Mouse (Mus musculus): Measurements from ENCODE around the gene Arel1. TPM values are rescaled to one million over a fixed set of nuclear protein-coding genes. Genes with fewer than 3 reads are reported as not detected.
A peak's percentile ranks its signal among the peaks of the same experiment; 100 is the strongest.

Gene Arel1
- total RNA-seq, 2 experiments from 2014 or later = 30.7 to 41.3 TPM

GRCm38 (mm10) chr12:84907024-84907626 lies 63.6 kb downstream of the Arel1 start:
- DNase-seq = no peak

- no peak for DNase-seq
Measured at GRCm38 (mm10) chr12:84904399-84904798, 66.3 kb downstream of the Arel1 start.

GRCm38 (mm10) chr12:84900317-84900716 lies 70.4 kb downstream of the Arel1 start:
- DNase-seq = no peak

DNA sequence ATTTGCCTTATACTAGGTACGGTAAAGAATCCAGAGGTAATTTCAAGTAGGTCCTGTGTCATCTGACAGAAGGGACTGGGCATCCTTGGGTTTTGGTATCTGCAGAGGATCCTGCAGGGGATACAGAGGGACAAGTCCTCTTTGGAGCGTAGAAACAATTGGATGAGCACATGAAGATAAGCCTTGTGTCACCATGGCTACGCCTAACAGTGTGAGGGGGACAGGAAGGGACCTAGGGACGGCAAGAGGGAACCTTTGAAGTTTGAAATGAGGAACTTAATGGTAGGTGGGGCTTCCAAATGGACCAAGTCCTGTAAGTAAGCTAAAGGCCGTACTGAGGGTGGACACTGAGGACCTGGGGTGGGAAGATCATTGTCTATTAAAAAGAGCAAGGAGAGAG lies 73.4 kb downstream of the Arel1 start:
- DNase-seq = no peak

GRCm38 (mm10) chr12:84896235-84896634 lies 74.5 kb downstream of the Arel1 start:
- DNase-seq = no peak

- no peak for DNase-seq
Measured at GRCm38 (mm10) chr12:84893648-84894628, 76.8 kb downstream of the Arel1 start.

DNA sequence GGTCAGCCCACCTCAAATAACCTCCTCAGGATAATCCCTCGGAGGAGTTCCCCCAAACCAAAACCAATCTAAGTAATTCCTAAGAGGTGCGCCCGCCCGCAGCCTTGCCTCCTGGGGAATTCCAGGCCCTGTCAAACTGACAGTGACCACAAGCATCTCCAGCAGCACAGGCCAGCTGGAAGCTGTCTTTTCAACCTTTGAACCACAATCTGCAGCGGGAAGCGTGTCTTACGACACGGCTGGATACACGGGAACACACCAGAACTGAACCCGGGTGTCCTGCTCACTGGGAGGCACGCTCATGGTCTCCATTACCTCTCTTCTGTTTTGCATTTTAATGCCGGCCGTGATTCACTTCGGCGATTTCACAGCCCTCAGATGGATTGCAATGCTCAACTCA lies 80.4 kb downstream of the Arel1 start:
- no peak for DNase-seq

- peak; percentile 72 for DNase-seq
Measured at GRCm38 (mm10) chr12:84885107-84885876, 85.4 kb downstream of the Arel1 start.

DNA sequence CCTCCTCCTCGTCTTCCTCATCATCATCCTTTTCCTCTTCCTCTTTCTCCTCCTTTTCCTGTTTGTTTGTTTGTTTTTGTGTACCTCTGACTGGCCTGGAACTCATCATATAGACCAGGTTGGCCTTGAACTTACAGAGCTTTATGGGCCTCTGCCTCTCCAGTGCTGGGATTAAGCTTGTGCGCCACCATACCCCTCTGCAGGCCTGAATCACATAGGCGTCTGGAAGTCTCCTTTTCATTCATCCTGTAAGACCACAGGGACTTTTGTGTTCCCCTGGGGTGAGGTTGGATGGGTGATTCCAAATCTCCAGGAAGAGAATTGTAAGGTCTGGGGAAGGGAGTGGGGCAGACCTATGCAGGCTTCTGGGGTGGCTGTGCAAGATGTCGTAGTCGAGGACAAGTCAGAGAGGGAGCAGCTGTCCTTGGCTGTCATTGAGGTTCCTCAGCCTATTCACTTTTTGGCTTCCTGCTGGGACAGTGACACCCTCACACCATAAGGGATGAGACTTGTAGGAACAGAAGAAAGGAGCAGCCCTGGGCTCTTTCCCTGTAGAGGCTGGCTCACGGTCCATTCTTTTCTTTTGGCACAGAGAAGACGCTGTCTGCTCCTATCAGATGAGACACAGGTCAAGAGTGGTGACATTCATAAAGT lies 86.2 kb downstream of the Arel1 start:
- no peak for DNase-seq

- no peak for DNase-seq
Measured at GRCm38 (mm10) chr12:84882796-84883195, 87.9 kb downstream of the Arel1 start.

- DNase-seq = no peak
Measured at GRCm38 (mm10) chr12:84880091-84880490, 90.6 kb downstream of the Arel1 start.

GRCm38 (mm10) chr12:84876481-84877121 lies 94.1 kb downstream of the Arel1 start, which contains the start of gene Ltbp2:
Ltbp2 (minus strand) TSS chr12:84876532.
- peak; percentile 94 for DNase-seq

GRCm38 (mm10) chr12:84875761-84876480 lies 94.8 kb downstream of the Arel1 start:
- DNase-seq = peak; percentile 40

- no peak for DNase-seq
Measured at GRCm38 (mm10) chr12:84873434-84873833, 97.3 kb downstream of the Arel1 start.

GRCm38 (mm10) chr12:84872310-84872709 lies 98.4 kb downstream of the Arel1 start:
- DNase-seq = no peak

Other genes with a start within 250 kb of the Arel1 start
- 10 to 100 TPM; 65.4 to 69.5 TPM for gene Npc2, start 197.7 kb downstream of the Arel1 start, total RNA-seq (2021)
- gene Isca2, start 197.6 kb downstream of the Arel1 start, total RNA-seq (2021) = 100 to 1,000 TPM in 1 of 2 experiments, 10 to 100 TPM in 1; 94.6 to 121 TPM
- gene Ltbp2, start 94.4 kb downstream of the Arel1 start, total RNA-seq (2021) = 10 to 100 TPM; 11.4 to 13.6 TPM
- gene Fcf1, start within 50 bp of the Arel1 start, total RNA-seq (2021) = 100 to 1,000 TPM in 1 of 2 experiments, 10 to 100 TPM in 1; 98.8 to 111 TPM
- 10 to 100 TPM; 35.3 to 58.0 TPM for gene Ylpm1, start 25.4 kb upstream of the Arel1 start, total RNA-seq (2021)
- gene Prox2, start 139.9 kb upstream of the Arel1 start, total RNA-seq (2021) = 1 to 10 TPM; 6.2 to 7.5 TPM
- gene Dlst, start 139.9 kb upstream of the Arel1 start, total RNA-seq (2021) = 100 to 1,000 TPM; 710 to 782 TPM
- gene Rps6kl1, start 180.4 kb upstream of the Arel1 start, total RNA-seq (2021) = 1 to 10 TPM; 1.1 to 2.3 TPM
- 1 to 10 TPM; 1.8 TPM for gene Pgf, start 206.9 kb upstream of the Arel1 start, total RNA-seq (2021)
- 10 to 100 TPM; 59.5 to 62.7 TPM for gene Eif2b2, start 248.6 kb upstream of the Arel1 start, total RNA-seq (2021)